Mouse (Mus musculus) embryo, embryonic 11 days (tissue): ENCODE measurements around the gene Speg.

Experiments used
- DNase-seq: peaks from one replicate; pipeline ENCODE4 v3.0.0-alpha.2; 2015

The Speg gene

DNA sequence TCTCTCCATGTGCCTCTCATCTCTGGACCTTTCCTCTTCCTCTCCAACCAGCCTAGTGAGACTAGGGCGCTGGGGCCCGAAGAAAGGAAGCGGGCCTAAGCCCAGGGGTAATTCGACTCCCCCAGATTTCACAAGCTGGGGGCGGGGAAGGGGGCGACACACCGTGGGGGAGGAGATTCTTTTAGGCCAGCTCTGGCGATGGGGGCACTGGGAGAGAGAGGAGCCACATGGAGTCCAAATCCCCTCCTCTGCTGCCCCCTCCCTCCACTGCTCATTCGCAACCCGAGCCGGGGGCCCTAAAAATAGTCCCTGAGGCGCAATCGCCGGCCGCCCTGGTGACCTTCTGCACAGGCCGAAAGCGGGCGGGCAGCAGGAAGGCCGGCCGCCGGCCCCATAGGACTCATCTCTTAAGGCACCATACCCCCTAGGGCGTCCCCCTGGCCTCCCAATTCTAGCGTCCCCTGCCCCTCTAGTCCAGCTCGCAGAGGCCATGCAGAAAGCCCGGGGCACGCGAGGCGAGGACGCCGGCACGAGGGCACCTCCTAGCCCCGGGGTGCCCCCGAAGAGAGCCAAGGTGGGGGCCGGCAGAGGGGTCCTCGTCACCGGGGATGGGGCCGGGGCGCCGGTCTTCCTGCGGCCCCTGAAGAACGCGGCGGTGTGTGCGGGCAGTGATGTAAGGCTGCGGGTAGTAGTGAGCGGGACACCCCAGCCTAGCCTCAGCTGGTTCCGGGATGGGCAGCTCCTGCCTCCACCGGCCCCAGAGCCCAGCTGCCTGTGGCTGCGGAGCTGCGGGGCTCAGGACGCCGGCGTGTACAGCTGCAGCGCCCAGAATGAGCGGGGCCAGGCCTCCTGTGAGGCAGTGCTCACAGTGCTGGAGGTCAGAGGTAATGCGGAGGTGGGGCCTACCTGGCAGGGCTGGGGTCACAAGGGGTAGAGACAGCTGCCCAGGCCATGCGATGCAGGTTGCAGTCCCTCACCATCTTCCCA, at the start of gene Speg:
Gene Speg (plus strand): TSS at position 348 of the 987 bp plus-strand sequence.
- peak; percentile 49 for DNase-seq

DNA sequence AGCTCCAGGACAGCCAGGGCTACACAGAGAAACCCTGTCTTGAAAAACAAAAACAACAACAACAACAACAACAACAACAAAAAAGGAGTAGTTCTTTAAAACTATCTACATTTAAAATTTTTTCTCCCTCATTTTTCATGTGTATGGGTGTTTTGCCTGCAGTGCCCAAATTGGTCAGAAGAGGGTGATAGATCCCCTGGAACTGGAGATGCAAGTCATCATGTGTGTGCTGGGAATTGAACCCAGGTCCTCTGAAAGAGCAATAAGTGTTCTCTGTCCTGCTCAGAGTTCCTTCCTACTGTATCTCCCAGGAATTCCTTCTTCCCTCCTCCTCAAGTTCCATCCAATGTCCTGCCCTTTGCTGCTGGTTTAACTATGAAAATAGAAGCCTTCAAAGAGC, 47.6 kb upstream of the Speg start:
- DNase-seq: no peak

DNA sequence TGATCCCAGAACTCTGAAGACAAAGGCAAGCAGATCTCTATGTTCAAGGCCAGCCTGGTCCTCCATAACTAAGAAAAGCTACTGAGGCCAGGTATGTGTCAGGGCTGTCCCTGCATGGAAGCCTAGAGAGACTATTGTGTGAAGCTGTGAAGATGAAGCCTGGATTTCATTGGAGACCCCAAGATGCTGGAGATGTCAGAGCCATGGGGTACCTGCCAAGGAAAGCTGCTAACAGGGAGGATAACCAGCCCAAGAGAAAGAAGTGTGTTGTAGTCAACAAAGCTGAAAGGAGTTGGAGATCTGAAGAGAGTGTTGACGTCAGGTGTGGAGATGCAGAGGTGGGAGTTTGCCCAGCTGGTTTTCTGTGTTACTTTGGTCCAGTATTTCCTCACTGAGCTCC, 43.8 kb upstream of the Speg start:
- DNase-seq: no peak

DNA sequence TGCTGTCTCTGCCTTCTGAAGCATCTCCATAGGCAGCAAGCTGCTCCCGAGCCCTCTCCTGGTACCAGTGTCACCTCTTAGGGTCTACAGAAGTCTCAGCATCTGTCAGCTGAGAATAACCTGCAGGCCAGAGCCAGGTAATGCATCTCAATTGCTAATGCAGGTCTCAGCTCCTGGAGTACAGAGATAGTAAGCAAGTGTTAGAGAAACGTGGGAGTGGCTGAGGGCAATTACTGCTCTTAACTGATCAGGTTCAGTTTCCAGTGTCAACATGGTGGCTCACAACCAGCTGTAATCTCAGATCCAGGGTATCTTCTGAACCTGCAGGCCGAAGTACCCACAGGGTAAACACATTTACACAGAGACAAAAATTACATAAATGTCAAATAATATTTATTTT, 38.6 kb upstream of the Speg start:
- DNase-seq: no peak

DNA sequence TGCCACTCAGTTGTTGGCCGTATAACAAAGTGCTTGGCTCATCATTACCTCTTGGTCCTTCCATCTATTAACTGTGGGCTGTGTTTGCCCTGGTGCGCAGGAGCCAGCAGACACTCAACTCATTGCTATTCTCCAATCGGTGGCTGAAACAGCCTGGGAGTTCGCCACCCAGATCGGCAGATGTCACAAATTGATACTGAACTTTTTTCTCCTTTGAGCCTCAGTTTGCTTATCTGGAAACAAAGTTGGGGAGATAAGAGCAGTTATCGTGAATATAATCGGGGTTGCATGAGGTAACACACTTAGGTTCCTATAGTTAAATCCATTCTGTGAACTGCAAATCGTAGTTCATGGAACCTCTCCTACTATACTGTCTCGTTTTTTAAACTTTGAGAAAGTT, 38.0 kb upstream of the Speg start:
- DNase-seq: no peak

DNA sequence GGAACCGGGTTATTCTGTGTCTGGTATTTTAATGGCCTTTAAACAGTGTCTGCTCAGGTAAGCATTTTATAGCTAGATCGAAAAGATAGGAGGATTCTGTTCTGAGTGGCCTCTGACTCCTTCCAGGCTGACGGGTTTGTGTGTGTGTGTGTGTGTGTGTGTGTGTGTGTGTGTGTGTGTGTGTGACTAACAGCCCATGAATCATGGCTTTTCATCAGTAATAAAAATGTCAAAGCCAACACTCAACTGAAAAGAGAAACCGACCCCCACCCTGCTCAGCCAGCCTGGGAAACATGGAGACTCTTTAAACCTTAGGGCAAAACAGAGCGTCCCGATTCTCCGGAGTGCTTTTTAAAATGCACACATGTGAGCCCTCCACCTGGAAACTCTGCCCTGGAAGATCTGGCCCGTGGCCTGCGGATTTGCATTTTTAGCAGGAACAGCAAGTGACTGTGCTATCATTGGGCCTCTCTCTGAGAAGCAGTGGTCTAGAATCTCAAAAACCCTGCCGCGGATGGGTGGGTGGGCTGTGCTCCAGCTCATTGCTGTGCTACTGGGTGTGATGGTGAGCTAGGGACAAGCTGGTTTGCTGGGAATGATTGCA, 36.9 kb upstream of the Speg start:
- DNase-seq: peak; percentile 60

DNA sequence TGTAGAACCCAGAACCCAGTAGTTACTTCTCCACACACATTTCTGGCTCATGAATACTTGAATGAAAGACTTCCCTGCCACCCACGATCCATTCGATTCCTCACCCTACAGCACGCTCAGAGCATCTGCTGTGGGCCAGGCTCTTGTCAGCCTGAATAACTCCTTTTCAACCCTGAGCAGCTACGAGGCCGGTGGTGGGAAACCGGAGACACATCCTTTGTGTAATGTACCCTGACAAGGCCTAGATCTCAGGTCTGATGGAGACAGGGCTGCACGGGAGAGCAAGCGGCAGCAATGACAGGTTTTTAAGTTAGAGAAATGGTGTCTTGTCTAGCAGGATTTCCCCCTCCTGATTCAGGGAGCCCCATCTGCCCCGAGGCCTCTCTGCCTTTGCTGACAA, 35.8 kb upstream of the Speg start:
- DNase-seq: peak; percentile 37

DNA sequence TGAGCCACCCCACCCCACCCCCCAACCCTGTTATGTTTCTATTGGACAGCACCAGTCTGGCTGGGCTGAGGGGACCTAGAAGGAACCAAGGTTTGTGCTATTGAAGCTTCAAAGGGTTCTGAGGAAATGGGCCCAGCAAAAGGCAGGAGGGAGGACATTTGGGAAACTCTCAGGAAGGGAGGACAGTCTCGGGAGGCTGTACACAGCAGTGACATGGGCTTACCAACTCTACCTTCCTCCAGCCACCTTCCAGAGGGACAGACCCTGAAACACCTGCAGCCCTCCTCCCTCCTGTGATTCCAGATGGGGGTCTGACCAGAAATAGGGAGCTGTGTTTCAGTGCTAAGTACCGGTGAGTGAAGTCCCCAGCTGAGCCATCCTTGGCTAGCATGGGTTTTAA, 34.6 kb upstream of the Speg start:
- no peak for DNase-seq

DNA sequence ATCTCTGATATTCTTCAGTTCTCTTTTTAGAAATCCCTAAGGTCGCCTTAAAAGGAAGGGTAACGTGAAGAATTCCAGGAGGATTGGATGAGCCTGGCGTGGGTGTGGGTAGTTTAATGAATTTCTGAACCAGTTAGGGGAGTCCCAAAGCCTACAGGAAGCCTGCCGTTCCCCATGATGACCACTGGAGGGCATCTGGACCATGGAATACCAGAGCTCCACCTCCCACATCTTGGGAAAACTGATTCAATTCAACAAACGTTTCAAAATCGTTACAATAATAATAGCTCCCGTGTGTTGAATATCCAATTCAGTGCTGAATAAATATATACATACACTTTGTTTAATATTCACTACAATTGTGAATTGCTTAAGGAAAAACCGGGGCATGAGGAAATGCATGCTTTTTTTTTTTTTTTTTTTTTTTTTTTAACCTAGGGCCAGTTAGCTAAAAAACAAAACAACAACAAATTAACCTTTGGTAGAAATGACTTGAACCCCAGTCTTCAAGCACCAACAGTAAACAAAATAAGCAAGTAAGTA, 32.2 kb upstream of the Speg start:
- DNase-seq: peak; percentile 87

DNA sequence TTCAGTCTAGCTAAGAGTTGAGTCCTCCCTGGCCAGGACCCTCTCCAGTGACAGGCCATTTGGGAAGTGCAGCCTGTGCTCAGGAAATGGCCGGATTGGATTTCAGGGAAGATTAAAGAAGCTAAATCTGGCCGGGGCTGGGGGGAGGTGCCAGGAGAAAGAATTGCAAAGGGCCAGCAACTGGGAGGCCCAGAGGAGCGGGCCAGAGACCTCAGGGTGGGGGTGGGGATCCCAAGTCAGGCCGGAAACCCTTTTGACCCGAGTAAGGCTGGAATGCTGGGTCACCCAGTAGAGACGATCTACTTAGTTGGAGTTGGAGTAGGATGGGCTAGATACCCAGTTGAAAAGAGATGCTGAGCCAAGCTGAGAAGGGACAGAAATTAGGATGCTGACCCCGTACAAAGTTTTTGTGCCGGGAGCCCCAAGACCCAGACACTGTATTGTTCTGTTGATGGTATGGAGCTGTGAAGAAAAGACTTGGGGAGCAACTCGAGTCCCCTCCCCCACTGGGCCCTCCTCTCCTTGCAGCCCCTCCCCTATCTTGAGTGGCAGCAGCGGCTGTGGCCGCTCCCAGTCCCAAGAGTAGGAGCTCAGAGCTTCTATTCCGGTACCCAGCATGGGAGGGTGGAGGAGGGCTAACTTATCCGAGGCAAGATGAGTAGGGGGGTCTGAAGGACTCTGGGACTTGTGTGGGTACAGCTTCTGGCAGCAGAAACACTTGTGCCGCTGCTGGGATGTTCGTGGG, 30.6 kb upstream of the Speg start:
- DNase-seq: peak; percentile 78

DNA sequence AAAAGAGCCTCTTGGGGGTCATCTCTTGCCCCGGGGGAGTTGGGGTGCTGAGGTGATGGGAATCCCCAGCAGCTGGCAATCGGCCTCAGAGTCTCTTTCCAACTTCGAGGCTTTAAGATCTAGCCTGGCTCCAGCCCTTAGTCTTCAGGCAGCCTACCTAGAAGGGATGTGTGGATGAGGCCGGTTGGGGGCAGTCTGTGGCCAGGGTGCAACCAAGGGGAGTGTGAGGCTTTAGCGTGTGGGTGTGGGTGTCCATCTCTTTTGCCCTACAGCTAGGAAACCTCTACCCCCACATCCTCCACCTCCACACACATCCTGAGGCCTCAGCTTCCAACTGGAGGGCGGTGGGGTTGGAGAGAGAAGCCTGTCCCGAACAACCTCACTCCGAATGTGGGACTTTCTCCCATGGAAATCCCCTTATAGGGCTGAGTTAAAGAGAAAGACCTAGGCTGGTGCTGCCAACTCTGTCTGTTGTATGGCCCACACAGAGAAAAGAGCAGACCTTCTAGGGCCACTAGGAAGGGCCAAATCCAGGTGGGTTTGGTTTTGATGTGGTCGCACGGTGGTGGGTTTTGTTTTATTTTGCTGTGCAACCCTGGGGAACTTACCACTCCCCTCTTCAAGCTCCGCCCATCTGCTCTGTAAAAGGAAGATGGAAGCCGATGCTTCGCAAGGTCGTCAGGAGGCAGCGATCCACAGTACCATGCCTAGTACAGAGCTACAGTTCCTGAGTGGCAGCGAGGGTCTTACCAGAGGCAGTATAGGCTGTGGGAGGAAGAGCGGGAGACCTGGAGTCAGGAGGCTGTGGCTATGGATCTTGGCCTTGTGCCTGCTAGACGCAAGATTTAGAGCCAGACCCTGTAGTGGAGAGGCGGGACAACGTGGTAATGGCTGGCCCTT, 29.8 kb upstream of the Speg start:
- DNase-seq: peak; percentile 42

DNA sequence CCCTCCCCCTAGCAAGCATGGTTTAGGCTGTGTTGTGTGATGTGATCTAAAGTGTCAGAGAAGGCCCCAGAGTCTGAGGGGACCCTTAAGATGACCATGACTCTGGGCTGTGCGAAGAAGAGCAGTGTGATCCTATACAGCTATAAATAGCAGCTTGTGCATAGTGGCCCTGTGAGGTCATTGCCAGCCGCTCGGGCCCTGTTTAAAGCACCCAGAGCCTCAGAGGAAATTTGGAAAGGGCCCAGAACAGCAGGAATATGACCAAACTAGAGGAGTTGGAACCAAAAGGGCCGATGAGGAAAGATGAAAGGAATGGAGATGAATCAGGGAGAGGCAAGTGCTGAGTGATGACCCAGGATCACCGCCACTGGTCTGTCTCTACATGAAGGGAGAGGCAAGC, 27.8 kb upstream of the Speg start:
- no peak for DNase-seq

DNA sequence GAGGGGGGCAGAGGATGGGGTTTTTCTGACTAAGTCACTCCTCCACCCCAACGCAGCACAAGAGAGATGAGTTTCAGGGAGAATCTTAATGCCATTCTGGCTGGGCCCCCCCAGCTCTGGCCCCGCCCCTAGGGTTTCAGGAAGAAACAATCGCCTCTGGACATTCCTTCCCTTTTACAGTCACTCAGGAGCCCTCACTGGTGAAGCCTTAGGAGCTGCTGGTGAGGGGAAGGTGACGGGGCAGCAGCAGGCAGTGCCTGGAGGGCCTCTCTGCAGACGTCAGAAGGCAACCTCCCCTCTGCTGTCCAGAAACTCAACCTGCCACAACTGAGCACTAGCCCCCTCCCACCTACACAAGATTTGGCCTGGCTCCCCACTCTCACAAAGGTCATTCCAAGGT, 25.8 kb upstream of the Speg start:
- DNase-seq: no peak

DNA sequence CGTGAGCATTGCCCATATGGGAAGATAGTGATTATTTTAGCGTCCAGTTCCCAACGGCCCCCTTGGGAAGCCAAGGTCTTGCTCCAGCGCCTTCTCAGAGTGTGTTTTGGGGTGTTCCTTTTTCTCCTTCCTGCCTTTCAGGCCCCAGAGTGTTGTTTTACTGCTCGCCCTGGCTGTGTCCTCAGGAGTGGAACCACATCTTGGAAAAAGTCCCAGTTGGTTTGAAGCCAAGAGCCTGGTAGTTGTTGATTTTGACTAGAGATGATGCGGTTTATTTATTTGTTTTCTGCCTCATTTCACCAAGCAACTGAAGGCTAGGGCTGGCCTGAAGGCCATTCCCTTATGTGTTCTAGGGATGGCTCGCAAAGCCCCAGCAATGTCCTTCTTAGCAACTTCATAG, 17.8 kb upstream of the Speg start:
- DNase-seq: no peak

DNA sequence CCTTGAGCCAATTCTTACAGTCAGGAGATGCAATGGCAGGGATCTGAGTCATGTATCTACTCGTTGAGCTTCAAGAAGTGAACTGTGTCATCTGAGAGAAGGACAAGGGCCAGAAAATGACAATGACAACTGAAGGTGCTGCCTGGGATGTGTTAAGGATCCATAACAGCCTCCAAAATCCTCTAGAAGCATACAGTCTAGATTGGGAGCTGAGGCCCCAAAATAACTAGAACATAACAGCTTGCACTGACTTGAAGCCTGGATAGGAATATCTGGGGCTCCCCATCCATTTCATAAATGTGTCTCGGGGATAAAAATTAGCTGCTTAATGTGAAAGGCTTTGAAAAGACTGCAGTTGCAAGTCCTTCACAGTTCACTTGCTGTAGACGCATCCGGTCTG, 17.1 kb upstream of the Speg start:
- no peak for DNase-seq

DNA sequence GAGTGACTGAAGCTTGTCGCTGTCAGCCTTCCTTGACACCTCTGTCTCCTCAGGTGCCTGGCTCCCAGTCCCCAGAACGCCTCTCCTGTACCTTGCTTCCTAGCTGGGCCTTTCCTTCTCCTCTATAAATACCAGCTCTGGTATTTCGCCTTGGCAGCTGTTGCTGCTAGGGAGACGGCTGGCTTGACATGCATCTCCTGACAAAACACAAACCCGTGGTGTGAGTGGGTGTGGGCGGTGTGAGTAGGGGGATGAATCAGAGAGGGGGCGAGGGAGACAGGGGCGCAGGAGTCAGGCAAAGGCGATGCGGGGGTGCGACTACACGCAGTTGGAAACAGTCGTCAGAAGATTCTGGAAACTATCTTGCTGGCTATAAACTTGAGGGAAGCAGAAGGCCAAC, 15.8 kb upstream of the Speg start:
- no peak for DNase-seq

DNA sequence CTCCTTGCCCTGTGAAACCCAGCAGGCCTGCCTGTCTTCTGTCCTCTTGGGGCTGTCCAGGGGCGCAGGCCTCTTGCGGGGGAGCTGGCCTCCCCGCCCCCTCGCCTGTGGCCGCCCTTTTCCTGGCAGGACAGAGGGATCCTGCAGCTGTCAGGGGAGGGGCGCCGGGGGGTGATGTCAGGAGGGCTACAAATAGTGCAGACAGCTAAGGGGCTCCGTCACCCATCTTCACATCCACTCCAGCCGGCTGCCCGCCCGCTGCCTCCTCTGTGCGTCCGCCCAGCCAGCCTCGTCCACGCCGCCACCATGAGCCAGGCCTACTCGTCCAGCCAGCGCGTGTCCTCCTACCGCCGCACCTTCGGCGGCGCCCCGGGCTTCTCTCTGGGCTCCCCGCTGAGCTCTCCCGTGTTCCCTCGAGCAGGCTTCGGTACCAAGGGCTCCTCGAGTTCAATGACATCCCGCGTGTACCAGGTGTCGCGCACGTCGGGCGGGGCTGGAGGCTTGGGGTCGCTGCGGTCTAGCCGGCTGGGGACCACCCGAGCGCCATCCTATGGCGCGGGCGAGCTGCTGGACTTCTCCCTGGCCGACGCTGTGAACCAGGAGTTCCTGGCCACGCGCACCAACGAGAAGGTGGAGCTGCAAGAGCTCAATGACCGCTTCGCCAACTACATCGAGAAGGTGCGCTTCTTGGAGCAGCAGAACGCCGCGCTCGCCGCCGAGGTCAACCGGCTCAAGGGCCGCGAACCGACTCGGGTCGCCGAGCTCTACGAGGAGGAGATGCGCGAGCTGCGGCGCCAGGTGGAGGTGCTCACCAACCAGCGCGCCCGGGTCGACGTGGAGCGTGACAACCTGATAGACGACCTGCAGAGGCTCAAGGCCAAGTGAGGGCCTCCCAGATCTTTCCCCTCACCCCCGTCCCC, 14.7 kb upstream of the Speg start, which contains the start of gene Des:
Gene Des (plus strand): TSS at position 218 of the 920 bp plus-strand sequence.
- peak; percentile 57 for DNase-seq

DNA sequence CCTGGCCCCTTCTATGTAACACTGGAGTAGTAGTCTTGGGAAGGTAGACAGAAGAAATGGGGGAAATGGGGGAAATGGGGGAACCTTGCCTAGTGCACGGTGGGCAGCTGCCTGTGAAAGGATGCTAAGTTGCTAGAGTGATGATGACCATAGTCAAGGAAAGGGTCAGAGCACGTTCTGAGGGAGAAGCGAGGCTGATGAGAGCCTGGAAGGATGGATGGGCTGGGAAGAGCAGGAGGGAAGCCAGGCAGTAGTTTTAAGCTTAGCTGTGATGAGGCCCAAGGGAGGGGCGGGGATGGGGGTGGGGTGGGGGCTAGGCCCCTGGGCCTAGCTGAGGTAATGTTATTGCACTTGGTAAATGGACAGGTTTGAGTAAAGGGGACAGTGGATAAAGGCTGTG, 14.0 kb upstream of the Speg start:
- no peak for DNase-seq

DNA sequence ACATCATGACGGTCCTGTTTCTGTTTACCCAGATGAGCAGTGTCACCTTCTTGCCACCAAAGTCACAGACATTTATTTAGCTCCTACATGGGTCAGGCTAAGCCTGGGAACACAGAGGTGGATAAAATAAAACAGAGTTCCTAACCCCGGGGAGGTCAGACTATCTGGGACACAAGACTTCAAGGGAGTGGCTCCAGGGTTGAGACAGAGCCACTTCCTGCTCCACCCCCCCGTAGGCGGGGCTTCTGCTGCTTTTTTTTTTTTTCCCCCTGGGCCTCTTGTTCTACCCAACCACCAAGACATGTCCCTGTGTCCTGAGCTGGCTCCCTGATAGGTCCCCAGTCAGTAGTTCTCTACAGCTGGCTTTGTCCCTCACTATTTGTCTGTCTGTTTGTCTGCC, 13.3 kb upstream of the Speg start:
- DNase-seq: no peak

DNA sequence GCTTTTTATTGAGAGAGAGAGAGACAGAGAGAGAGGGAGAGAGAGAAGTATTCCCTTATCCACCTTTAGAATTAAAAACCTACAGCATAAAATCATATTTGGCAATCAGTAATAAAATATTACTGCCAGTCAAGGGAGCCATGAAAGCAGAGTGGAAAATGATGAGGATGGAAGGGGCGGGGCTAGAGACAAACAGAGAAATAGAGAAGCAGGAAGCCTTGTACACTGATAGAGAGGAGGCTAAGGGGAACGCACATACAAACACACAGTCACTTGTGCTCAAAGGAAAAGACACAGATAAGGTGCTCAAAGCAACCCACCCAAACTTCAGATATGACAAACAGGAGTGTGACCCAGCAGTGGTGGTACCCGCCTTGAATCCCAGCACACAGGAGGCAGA, 11.2 kb upstream of the Speg start:
- DNase-seq: no peak

DNA sequence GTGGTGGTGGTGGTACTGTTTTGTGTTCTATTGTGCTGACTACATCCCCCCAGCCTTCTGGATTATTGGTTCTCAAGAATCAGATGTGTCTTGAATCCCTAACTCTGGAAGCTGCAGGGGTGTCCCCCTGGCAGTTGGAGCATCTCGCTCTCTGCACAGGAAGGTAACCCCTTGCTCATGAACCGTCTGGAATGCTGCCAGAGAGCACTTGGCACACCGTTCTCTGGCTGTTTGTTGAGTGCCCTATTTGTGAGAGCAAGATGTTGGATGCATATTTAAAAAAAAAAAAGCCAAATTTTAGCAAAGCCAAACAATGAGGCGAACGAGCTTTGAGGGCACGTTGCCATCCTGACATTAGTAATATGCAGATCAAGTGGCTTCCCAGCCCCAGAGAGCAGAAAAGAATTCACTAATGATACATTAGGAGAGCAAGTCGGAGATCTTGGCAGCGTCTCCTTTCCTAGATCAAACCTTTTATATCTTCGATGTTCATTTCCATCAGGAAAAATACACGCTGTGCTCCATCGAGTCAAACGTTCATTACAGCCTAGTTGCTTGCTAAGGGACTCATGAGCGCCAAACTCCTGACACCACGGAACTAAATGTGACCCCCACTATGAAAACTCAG, 9.5 kb upstream of the Speg start:
- DNase-seq: no peak
